Mouse (Mus musculus): ENCODE measurements at regions not wholly inside any gene's neighbourhood (a gene's known extent, or its start where the extent isn't known, plus 50 kb on each side); places are given as distances from the start of the nearest gene placed in this dataset.
"Not testable (repeated sequence)": the region's sequence is repeated elsewhere in the genome, so short reads cannot be mapped to it uniquely, and the experiment has no call there.

DNA sequence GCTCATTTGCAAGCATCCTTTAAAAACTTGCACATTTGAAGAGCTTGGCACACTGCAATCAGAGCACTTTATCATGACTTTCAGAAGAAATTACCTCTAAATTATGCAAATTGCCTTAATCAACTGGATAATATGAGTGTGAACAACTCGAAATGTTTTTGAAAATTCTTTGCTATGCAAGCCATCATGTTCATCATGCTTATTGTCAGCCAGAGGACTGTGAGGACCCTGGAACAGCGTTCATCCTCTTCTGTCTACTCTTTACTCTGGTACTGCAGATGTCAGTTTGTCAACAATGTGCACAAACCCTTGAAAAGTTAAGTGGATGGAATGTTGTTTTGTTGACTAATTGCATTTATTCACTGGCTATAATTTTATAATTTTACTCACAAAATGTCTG, 1899.9 kb upstream of the Slc39a10 start:
- intact Hi-C loops (cut with DNase I) = no loop called here
- no peak for DNase-seq

DNA sequence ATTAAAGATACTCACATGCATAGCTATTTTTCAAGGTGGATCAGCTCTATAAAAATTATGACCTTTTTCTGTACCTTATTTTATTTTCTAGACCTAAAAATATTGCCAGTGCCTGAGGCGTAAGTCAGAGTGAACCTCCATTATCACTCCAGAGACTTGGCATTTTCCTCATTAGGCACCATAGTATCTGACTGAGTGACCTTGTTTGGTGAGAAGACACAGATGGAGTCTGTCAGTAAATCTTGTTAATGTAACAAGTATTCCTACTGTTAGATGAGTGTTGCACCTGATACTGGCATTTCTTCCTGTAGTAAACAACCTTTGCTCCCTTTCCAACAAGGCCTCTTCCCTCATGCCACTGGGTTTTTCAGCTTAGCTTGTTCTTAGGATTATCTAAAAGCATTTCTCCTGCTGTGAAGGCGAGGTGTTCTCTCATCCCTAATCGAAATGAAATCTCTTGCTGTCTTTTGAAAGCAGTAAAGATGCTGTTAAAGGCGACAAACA, 1860.7 kb upstream of the Slc39a10 start:
- intact Hi-C loops (cut with DNase I) = no loop called here
- DNase-seq = no peak

DNA sequence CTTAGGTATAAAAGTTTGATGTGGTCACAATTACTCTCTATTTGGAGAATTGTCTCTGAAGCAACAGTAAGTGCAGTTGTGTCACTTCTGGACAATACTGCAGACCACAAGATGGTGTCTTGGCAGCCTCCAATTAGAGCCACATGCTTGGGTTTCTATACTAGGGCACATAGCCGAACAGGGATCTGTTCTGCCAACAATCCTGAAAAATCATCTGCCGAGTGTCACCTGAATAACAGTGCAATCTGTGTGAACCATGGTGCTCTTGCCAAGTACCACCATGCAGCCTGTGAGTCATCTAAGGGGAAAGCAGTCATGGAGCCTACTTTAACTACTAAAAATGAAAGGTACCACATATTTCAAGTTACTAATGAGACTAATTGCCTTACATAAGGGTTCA, 1840.9 kb upstream of the Slc39a10 start:
- intact Hi-C loops (cut with DNase I) = no loop called here

DNA sequence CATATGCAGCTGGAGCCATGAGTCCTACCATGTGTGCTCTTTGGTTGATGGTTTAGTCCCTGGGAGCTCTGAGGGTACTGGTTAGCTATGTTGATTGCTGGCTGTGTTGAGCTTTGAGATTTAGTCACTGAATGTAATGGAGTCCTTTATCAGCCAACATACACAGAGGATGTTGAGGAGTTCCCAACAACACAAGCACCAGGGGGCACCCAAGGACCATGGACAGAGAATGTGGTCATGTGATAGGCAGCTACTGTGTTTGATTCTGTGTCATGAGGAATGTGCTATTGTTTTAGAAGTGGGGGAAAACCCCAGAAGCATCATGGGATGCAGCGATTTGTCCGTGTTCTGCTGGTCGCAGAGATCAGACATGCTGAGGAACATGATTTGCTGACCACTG, 1816.0 kb upstream of the Slc39a10 start:
- intact Hi-C loops (cut with DNase I) = not testable (repeated sequence)
- peak; percentile 24 to 42 for DNase-seq

More for the DNA sequence above, 1840.9 kb upstream of the Slc39a10 start:
- no peak for DNase-seq

All from heart, postnatal 10 days (tissue).